In genomic region chr15:77338451-77338850, GRCm38 (mm10) we compare ENCODE assay signal across 10 mouse cellular contexts. TPM values are rescaled to one million over a fixed set of nuclear protein-coding genes. Genes with fewer than 3 reads are reported as not detected.
DNase-seq lines count a peak whose midpoint lies in the region; TF ChIP-seq lines count a peak whose summit lies in the region.
"Had no signal": no experiment of that assay in that cellular context is flagged by ENCODE, and none has a peak within 500 bp of the region (broad histone marks: within the 10 kb centered on the region; RNA-seq: fewer than 3 reads in every experiment).

No protein-coding gene starts in this region.

- H3K79me2 ChIP-seq in liver, adult 2 months (ENCODE audit: control insufficient read depth, insufficient read depth, low read length): no peaks in the 10 kb centered on the region

- peak; percentile 96 for DNase-seq in liver, adult 2 months (ENCODE audit: extremely low read depth, low read depth, low spot score)
- no peak for DNase-seq in liver
- DNase-seq in embryonic facial prominence, embryonic 10.5 days (ENCODE audit: low spot score): no peak
- peak; percentile 35 for DNase-seq in kidney, postnatal 14 days
- DNase-seq in lung, postnatal 36 days: peak; percentile 45
- DNase-seq in gastrocnemius, postnatal 14 days: no peak
- no peak for DNase-seq in right cerebral cortex, postnatal 25 days
- no peak for DNase-seq in left cerebral cortex, adult 8-10 months (ENCODE audit: low spot score in 2 of 2)
- DNase-seq: heart, adult 2 months; lung, embryonic 14.5 days had no signal

- H3K36me3 ChIP-seq in liver, adult 2 months (ENCODE audit: control insufficient read depth, insufficient read depth, low read length): no peaks in the 10 kb centered on the region
- H3K36me3 ChIP-seq in embryonic facial prominence, embryonic 10.5 days (replicated peaks): no peaks in the 10 kb centered on the region

- H3K9ac ChIP-seq in liver, adult 2 months (ENCODE audit: low read depth, low read length): peak overlapping the region; percentile 60
- H3K9ac ChIP-seq: lung, embryonic 14.5 days had no signal

- no peak for TF ChIP-seq CTCF in liver, adult 2 months (IDR thresholded peaks at IDR 0.05; ENCODE audit: low read depth, low read length)

- WGBS in liver, adult 2 months: 17% methylated on average over 7 of the region's 7 CpGs
- WGBS in embryonic facial prominence, embryonic 10.5 days: 70% methylated on average over 7 of the region's 7 CpGs

- intact Hi-C loops in gastrocnemius, postnatal 14 days (cut with DNase I; ENCODE audit: low total_unique reads): no loop called here

- no peaks in the 10 kb centered on the region; the same call in 1 of the 2 replicates for H3K9me3 ChIP-seq in embryonic facial prominence, embryonic 10.5 days

- no peak for TF ChIP-seq POLR2A in liver, adult 2 months (IDR thresholded peaks at IDR 0.05; ENCODE audit: extremely low read depth, insufficient read depth, low read length)

- peak overlapping the region; percentile 6; the same call in 1 of the 2 replicates for H3K4me3 ChIP-seq in liver, adult 2 months (ENCODE audit: insufficient read depth, low read depth, low read length)
- H3K4me3 ChIP-seq in embryonic facial prominence, embryonic 10.5 days: no peak overlapping the region
- H3K4me3 ChIP-seq: heart, adult 2 months had no signal

- H3K4me1 ChIP-seq in liver, adult 2 months (ENCODE audit: control insufficient read depth, insufficient read depth, low read length): peaks cover 26% of the 10 kb centered on the region
- H3K4me1 ChIP-seq in embryonic facial prominence, embryonic 10.5 days: peaks cover 67% of the 10 kb centered on the region

- H3K27ac ChIP-seq in liver, adult 2 months (replicated peaks; ENCODE audit: insufficient read depth, low read depth, low read length): peak overlapping the region; percentile 85
- H3K27ac ChIP-seq in embryonic facial prominence, embryonic 10.5 days (replicated peaks): peak overlapping the region; percentile 36
- H3K27ac ChIP-seq: heart, adult 2 months had no signal

- H3K27me3 ChIP-seq in liver, adult 2 months (ENCODE audit: control insufficient read depth, insufficient read depth, low read length): no peaks in the 10 kb centered on the region
- no peaks in the 10 kb centered on the region for H3K27me3 ChIP-seq in embryonic facial prominence, embryonic 10.5 days (replicated peaks; ENCODE audit: low read depth, poor library complexity, severe bottlenecking)

RNA-seq across cellular contexts. Expression of gene Rbfox2, which starts 31.6 kb away (rescaled TPM):
- 17.4 and 21.6 TPM in 2 replicates for total RNA-seq in liver, adult 2 months (2014; rRNA removed)
- 18.2 and 21.5 TPM in 2 replicates for polyA plus RNA-seq in liver, adult 2 months (2012; rRNA removed)
- 60.7 and 61.9 TPM in 2 replicates for polyA plus RNA-seq in embryonic facial prominence, embryonic 10.5 days (2016; fragmentation: Nextera tagmentation; extraction: Ambion mirVana)
- 100 to 1,000 TPM; 104 to 121 TPM for total RNA-seq in gastrocnemius, postnatal 14 days (2021)
- 100 to 1,000 TPM; 211 to 245 (median 225) TPM for total RNA-seq in left cerebral cortex, adult 8-10 months (2022)

Comparison
In these comparisons a context has a peak if more than half of its experiments do, and no peak if none do; other contexts are left out.
1. DNase-seq: peak in liver, adult 2 months (single experiment), kidney, postnatal 14 days (single experiment) and lung, postnatal 36 days (single experiment); none in liver (single experiment), embryonic facial prominence, embryonic 10.5 days (single experiment), gastrocnemius, postnatal 14 days (single experiment), right cerebral cortex, postnatal 25 days (single experiment) and left cerebral cortex, adult 8-10 months (0 of 2).